Mouse (Mus musculus) liver, embryonic 16.5 days (tissue): ENCODE results near the gene Rergl. TPM values are rescaled to one million over a fixed set of nuclear protein-coding genes. Genes with fewer than 3 reads are reported as not detected.

ENCODE experiments used
- ATAC-seq: fragments of 200-750 bp; cut with Nextera tagmentation; 2 replicates; pipeline ENCODE4 v1.8.0; 2017; ENCODE audit warnings: low read depth, mild to moderate bottlenecking, moderate number of reproducible peaks, moderate library complexity
- H3K27ac ChIP-seq: fragments of 300-500 bp; sonication (generic); 2 replicates; pipeline ENCODE4 v1.5.1; 2014; ENCODE audit warnings: mild to moderate bottlenecking, low read length
- H3K27me3 ChIP-seq: fragments of 300-500 bp; sonication (generic); 2 replicates; pipeline ENCODE4 v1.6.1; 2014; ENCODE audit warnings: low read depth, low read length, mixed read lengths; ENCODE audit not compliant: control insufficient read depth, insufficient read depth
- H3K36me3 ChIP-seq: fragments of 300-500 bp; sonication (generic); 2 replicates; pipeline ENCODE4 v1.6.1; 2014; ENCODE audit warnings: mild to moderate bottlenecking; ENCODE audit not compliant: control insufficient read depth, insufficient read depth
- H3K4me1 ChIP-seq: fragments of 300-500 bp; sonication (generic); 2 replicates; pipeline ENCODE4 v1.6.1; 2014; ENCODE audit warnings: low read depth, low read length, mixed read lengths; ENCODE audit not compliant: control insufficient read depth
- H3K4me2 ChIP-seq: fragments of 300-500 bp; sonication (generic); 2 replicates; pipeline ENCODE4 v1.6.1; 2014; ENCODE audit warnings: low read depth, low read length, mixed read lengths
- H3K4me3 ChIP-seq: fragments of 300-500 bp; sonication (generic); 2 replicates; pipeline ENCODE4 v1.5.1; 2014; ENCODE audit warnings: low read depth, mild to moderate bottlenecking, low read length
- H3K9ac ChIP-seq: fragments of 300-500 bp; sonication (generic); 2 replicates; pipeline ENCODE4 v1.6.1; 2014; ENCODE audit warnings: low read depth, low read length
- H3K9me3 ChIP-seq: fragments of 300-500 bp; sonication (generic); replicated peaks from 2 replicates; pipeline ENCODE4 v1.6.1; 2016; ENCODE audit warnings: low read length; ENCODE audit not compliant: control insufficient read depth
- WGBS: fragments of 180-500 bp; shearing (Covaris S2); extraction: QIAGEN DNeasy Blood & Tissue Kit; methylation state at CpG from one replicate; pipeline ENCODE4 v1.1.7; 2014; ENCODE audit not compliant: insufficient replicate concordance; 5-methylcytosine and 5-hydroxymethylcytosine counted together
- polyA plus RNA-seq: library from polyadenylated mRNA; unstranded; fragments of >200 nt; fragmentation: Nextera tagmentation; extraction: Ambion mirVana; gene quantifications from 2 replicates; pipeline ENCODE4 v1.2.1, GENCODE M21; 2015

The Rergl gene
- not detected in 2 replicates for polyA plus RNA-seq

DNA sequence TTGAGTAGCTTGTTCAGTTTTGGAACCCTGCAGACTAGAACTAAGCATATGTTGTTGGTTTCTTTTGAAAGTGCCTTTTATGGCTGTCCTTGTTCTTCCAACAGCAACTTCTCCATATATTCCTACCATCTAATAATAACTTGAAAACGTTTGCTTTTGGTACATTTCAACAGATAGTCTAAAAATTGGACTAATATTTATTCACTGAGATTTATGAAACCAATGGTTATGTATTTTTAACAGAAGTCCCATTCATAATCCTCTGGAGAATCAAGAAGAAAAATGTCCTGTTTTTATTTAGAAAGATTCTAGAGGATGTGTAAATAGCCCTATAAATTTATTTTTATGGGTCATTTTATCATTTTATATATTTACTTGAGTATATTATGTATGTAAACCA lies at the start of gene Rergl:
Gene Rergl, minus strand, starts transcription at position 101 of the 400 bp plus-strand sequence.
- Histone ChIP-seq H3K4me3 (no peak within 1 kb of the TSS), H3K36me3 (no peaks in the 10 kb centered on the region), H3K27me3 (no peaks in the 10 kb centered on the region), H3K4me1 (no peaks in the 10 kb centered on the region), H3K9ac (no peak within 1 kb of the TSS), H3K9me3 (no peaks in the 10 kb centered on the region), H3K27ac (no peak within 1 kb of the TSS), H3K4me2 (no peak within 1 kb of the TSS)
- no peak for ATAC-seq
- 9% methylated on average over 1 of the region's 1 CpGs for WGBS

DNA sequence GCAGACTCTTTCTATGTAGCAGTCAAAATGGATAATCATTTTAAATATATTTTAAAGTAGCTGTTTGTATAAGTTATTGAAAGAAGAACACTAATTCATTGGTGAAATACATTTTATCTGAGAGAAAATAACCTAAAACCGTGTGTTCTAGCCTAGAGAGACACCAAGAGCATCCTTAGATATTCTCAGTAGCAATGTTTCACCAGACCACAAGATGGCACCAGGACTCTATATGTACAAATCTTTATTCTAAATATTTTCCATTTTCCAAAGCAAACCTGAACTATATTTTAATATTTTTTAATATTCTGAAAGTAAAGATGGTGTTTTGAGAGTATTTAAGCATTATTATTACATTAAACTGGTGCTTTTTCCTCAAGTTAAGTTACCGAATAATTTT lies 36.7 kb upstream of the Rergl start:
- no peak overlapping the region for H3K4me3 ChIP-seq
- H3K27me3 ChIP-seq, result no peaks in the 10 kb centered on the region
- H3K9me3 ChIP-seq, result no peaks in the 10 kb centered on the region
- no peaks in the 10 kb centered on the region for H3K36me3 ChIP-seq
- WGBS, result 47% methylated on average over 2 of the region's 2 CpGs
- ATAC-seq, result no peak
- no peaks in the 10 kb centered on the region for H3K4me1 ChIP-seq
- H3K27ac ChIP-seq, result no peak overlapping the region
- no peak overlapping the region for H3K4me2 ChIP-seq
- H3K9ac ChIP-seq, result no peak overlapping the region

DNA sequence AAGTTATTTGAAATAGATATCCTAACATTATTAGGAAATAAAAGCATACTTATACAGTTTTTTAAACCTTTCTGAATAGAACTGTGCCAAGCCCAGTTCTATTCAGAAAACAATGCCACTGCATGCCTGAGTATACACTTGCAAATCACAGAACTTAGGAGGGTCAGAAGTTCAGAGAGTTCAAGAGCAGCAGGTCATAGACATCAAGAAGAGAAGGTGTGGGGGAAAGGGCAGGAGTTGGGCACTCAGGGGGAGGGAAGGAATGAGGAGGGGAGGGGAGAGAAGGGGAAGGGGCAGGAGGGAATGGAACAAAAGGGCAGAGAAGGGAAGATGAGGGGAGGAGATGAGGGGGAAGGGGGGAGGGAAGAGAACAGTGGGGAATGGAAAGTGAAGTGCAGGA lies 23.6 kb upstream of the Rergl start:
- Histone ChIP-seq H3K27me3 (no peaks in the 10 kb centered on the region), H3K9ac (no peak overlapping the region), H3K4me2 (no peak overlapping the region), H3K27ac (no peak overlapping the region), H3K4me3 (no peak overlapping the region), H3K4me1 (no peaks in the 10 kb centered on the region), H3K9me3 (no peaks in the 10 kb centered on the region), H3K36me3 (no peaks in the 10 kb centered on the region)
- no peak for ATAC-seq

GRCm38 (mm10) chr6:139524288-139524687 lies 22.5 kb upstream of the Rergl start:
- no peak for ATAC-seq
- Histone ChIP-seq H3K27ac (no peak overlapping the region), H3K36me3 (no peaks in the 10 kb centered on the region), H3K4me2 (no peak overlapping the region), H3K9ac (no peak overlapping the region), H3K4me3 (no peak overlapping the region), H3K27me3 (no peaks in the 10 kb centered on the region), H3K4me1 (no peaks in the 10 kb centered on the region), H3K9me3 (no peaks in the 10 kb centered on the region)
- 54% methylated on average over 5 of the region's 5 CpGs for WGBS

- no peak for ATAC-seq
- no peaks in the 10 kb centered on the region for H3K27me3 ChIP-seq
- WGBS, result 64% methylated on average over 3 of the region's 3 CpGs
- no peaks in the 10 kb centered on the region for H3K4me1 ChIP-seq
- no peaks in the 10 kb centered on the region for H3K9me3 ChIP-seq
- H3K4me2 ChIP-seq, result no peak overlapping the region
- H3K9ac ChIP-seq, result no peak overlapping the region
- no peaks in the 10 kb centered on the region for H3K36me3 ChIP-seq
- H3K4me3 ChIP-seq, result no peak overlapping the region
- no peak overlapping the region for H3K27ac ChIP-seq
Measured at GRCm38 (mm10) chr6:139514938-139515510, 13.2 kb upstream of the Rergl start.

DNA sequence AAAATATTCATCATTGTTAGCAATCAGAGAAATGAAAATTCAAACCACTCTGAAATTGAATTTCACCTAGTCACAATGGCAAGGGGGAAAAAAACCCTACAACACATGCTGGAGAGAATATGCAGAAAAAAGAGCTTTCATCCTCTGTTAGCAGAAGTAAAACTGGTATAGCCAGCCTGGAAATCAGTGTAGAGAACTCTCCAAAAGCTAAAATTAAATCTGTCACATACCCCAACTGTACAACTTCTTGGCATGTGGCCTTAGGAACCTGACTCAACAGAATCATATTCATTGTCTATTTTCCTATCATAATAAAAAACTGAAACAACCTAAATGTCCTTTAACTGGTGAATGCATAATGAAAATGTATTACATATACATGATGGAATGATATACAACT lies 22.0 kb downstream of the Rergl start:
- Histone ChIP-seq H3K9me3 (no peaks in the 10 kb centered on the region), H3K9ac (no peak overlapping the region), H3K36me3 (no peaks in the 10 kb centered on the region), H3K4me1 (no peaks in the 10 kb centered on the region), H3K4me3 (no peak overlapping the region), H3K27me3 (no peaks in the 10 kb centered on the region), H3K4me2 (no peak overlapping the region), H3K27ac (no peak overlapping the region)
- ATAC-seq, result no peak

DNA sequence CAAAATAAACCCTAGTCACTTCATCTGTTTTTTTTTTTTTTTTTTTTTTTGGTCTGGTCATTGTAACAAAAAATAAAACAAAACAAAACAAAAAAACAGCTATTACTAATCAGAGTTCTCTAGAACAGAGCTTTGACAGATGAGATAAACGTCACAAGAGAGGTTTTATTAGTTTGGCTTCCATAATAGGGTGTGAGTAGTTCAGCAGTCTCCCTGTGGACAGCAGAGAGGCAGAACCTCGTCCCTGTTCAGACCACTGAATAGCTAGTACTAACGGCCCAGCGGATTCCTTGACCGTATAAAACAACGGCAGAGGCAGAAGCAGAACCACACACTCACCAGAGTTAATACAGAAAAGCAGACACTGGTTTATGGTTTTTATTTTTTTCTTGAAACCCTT lies 36.8 kb downstream of the Rergl start:
- Histone ChIP-seq H3K36me3 (no peaks in the 10 kb centered on the region), H3K4me2 (no peak overlapping the region), H3K27ac (no peak overlapping the region), H3K4me1 (no peaks in the 10 kb centered on the region), H3K4me3 (no peak overlapping the region), H3K9me3 (no peaks in the 10 kb centered on the region), H3K9ac (no peak overlapping the region), H3K27me3 (no peaks in the 10 kb centered on the region)
- ATAC-seq, result no peak
- WGBS, result 59% methylated on average over 6 of the region's 6 CpGs

DNA sequence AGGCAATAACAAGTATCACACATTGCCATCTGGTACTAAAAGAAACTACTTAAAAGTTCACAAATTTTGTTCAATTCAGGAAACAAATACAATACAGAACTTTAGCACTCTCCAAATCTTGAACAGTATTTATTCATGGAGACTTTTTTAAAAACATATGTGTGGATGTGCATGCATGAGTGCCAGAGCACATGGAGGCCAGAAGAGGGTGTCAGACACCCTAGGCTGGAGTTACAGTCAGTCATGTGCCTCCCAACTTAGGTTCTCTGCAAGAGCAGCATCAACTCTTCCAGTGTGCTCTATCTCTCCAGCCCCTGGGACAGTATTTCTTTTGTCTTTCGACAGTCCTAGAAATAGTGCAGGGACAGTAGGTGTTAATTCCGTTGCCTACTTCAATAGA lies 37.5 kb downstream of the Rergl start:
- Histone ChIP-seq H3K27ac (no peak overlapping the region), H3K9me3 (no peaks in the 10 kb centered on the region), H3K4me3 (no peak overlapping the region), H3K4me1 (no peaks in the 10 kb centered on the region), H3K9ac (no peak overlapping the region), H3K4me2 (no peak overlapping the region), H3K36me3 (no peaks in the 10 kb centered on the region), H3K27me3 (no peaks in the 10 kb centered on the region)
- WGBS, result 67% methylated on average over 2 of the region's 2 CpGs
- no peak for ATAC-seq

DNA sequence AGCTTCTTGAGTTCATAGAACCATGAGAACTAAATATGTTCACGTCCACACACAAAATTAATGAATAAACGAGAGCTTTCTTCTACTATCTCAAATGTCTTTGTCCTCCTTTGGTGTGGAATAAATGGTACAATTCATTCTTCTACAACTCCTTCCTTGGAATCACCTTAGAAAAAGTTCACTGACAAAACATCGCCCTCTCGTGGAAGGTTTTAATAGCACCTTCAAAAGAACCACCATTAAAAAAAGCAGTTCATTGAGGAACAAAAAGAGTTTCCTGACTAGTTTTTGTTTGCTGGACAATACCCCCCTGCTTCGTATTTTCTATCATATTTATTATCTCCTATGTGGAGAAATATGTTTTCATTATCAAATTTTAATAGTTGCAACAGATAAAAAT lies 40.7 kb downstream of the Rergl start:
- Histone ChIP-seq H3K9me3 (no peaks in the 10 kb centered on the region), H3K9ac (no peak overlapping the region), H3K27me3 (no peaks in the 10 kb centered on the region), H3K4me2 (no peak overlapping the region), H3K36me3 (no peaks in the 10 kb centered on the region), H3K4me1 (no peaks in the 10 kb centered on the region), H3K27ac (no peak overlapping the region), H3K4me3 (no peak overlapping the region)
- ATAC-seq, result no peak
- WGBS, result 26% methylated on average over 5 of the region's 5 CpGs
